Mouse (Mus musculus): ENCODE measurements around the gene Myadml2.
A peak's percentile ranks its signal among the peaks of the same experiment; 100 is the strongest.

Myadml2 gene

GRCm38 (mm10) chr11:120661076-120661460, 13.1 kb upstream of the Myadml2 start, which contains the start of gene Notum:
Gene Notum, minus strand, starts transcription at chr11:120661175.
- no peak for DNase-seq (ENCODE audit: low read depth, low spot score)

DNA sequence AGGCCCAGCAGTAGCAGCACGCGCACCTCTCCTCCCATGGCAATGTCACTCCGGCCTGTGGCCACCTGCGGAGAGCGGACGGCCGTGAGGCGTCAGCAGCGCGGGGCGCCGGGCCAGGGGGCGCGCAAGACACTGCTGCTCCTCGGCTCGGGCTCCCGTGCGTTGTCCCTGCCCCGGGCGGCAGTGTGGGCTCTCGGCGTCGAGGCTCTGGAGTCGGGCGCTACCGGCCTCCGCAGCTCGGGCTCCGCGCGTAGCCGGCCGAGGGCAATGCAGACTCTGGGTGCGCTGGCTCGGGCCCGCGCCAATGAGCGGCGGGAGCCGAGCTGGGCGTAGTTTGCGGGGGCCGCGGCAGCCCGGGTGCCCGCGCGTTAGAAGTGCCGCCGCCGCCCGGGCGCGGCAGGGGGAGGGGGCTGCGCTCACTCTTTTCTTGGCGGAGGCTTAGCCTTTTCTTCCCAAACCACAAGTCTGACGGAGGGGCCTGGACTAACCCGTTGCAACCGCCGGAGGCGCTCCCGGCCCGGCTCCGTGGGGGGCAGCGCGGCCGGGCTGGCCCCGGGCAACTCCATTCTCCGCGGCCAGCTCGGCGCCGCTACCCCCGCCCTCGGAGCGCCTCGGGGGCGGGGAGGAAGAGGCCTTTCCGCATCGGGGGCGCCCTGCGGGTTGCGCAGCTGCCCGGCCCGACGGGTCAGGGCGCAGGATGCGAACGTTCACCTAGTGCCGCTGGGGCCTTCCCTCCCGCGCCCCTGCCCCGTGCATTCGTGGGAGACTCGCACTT, 12.5 kb upstream of the Myadml2 start:
- DNase-seq (ENCODE audit: low read depth, low spot score) = peak; percentile 84

DNA sequence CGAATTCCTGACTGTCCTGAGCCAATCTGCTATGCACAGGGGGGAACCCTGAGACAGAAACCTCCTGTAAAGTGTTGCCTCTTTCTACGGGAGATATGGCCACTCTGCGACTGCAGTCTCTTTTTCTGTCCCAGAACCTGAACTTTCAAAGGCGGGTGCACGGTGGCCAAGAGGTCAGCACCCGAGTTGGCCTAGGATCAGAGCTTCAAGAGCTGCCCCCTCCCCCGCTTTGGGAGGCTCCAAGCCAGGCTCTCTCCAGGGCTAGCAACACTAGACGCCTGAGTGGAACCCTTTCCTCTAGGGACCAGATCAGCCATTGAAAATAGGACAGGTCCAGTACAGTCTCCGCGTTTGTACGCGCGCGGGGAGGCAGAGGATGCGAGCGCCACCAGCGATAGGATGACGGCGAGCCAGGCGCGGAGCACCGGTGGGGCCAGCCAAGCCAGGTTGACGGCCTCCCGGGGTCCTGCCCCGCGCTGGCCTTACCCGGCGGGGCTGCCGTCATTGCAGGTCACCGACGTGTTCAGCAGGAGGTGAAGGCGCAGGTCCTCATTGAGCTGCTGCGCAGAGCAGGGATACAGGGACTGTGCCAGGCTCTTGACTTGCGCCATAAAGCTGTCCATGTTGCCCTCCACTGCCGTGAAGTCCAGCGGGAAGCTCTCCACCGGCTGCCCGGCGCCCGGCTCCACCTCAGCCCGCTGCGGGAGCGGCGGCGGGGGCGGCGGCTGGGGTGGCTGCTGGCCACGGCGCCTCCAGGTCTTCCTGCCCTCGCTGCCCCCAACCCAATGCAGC, 11.7 kb upstream of the Myadml2 start:
- DNase-seq (ENCODE audit: low read depth, low spot score) = peak; percentile 34

DNA sequence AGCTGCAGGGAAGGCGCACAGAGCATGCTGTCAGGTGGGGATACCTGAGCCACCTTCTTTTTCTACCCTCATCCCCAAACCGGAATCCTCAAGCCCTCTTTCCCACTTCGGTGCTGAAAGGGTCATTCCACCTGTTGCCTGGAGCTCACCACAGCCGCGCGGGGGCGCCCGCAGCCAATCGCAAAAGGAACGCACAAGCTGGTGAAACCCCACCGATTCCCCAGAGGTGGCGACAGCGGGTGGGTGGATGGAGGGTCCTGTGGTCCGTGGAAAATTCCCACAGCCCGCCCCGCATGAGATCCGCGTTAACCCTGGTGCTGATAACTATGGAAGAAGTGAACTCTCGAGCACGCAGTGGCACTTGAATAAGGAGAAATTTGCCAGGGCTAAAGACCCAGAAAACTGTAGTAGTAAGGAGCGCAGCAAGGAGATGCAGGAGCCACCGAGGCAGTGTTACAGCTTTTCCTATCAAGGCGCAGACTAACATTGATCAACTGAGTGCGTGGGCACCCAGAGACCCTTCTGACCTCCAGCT, 11.0 kb upstream of the Myadml2 start:
- DNase-seq (ENCODE audit: low read depth, low spot score) = peak; percentile 95

DNA sequence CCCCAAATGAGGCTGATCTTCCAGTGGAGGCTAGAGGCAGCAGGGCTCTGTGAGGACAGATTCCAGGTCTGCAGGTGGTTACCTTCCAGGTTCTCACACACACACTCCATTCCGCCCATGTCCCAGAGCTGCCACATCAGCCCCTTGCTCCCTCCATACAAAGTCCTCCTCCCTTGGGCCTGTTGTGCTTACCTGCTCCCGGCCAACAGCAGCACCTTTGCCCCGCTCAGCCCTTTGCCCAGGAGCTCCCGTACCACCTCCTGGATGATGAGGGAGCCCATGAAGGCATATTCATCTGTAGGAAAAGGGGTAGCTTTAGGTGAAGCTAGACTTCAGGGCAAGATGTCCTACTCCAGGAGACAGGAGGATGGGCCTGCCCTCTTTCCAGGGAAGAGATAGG, 9.3 kb upstream of the Myadml2 start:
- no peak for DNase-seq (ENCODE audit: low read depth, low spot score)

DNA sequence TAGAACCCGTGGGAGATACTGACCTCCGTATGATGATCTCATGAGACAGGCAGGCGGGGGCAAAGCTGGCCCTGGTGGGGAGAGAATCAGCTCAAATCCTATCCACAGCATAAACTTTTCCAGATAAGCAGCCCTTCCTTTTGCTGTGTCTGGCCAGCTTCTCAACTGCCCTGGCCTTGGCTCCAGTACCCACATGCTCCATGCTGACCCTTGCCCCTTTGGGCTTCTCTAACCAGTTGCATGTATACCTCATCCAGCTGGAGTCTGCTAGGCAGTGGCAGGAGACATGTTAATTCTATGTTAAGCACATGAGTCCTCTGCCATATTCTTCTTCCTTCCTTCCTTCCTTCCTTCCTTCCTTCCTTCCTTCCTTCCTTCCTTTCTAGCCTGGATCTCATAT, 6.8 kb upstream of the Myadml2 start:
- DNase-seq (ENCODE audit: low read depth, low spot score) = no peak

DNA sequence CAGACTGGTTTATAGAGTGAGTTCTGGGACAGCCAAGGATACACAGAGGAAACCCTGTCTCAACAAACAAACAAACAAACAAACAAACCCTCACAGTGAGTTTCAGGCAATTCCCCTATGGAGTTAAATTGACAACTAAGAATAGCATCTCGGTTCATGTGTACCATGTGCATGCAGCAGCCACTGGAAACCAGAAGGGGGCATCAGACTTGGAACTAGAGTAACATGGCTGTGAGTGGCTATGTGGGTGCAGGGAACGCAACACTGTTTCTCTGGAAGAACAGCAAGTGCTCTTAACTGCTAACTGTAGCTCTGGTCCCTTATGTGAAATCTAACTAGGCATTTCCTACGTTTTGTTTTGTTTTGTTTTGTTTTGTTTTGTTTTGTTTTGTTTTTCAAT, 3.9 kb upstream of the Myadml2 start:
- peak; percentile 83 for DNase-seq (ENCODE audit: low read depth, low spot score)

GRCm38 (mm10) chr11:120647047-120647830, 719 bp downstream of the Myadml2 start:
- peak; percentile 19 for DNase-seq (ENCODE audit: low read depth, low spot score)

- DNase-seq (ENCODE audit: low read depth, low spot score) = peak; percentile 96
Observed at GRCm38 (mm10) chr11:120643601-120643987, 4.4 kb downstream of the Myadml2 start, which contains the start of gene Pycr1. Gene Pycr1, minus strand, starts transcription at chr11:120643769.

- no peak for DNase-seq (ENCODE audit: low read depth, low spot score)
Observed at GRCm38 (mm10) chr11:120642939-120643600, 4.9 kb downstream of the Myadml2 start.

DNA sequence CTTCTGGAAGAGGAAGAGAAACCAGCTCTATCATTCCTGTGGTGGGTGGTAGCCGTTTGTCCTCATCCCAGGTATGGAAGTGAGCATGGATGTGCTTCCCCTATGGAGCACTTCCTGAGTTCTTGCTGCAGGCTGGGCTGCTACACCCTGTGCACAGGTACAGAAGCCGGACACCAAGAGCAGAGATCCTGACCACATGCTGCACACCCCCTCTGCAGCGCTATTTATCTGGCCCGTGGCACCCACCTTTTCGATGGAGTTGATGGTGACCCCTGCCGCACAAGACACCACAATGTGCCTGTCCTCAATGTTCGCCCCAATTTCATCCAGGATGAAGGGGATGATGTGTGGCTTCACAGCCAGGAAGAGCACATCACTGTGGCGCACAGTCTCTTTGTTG, 6.1 kb downstream of the Myadml2 start:
- DNase-seq (ENCODE audit: low read depth, low spot score) = no peak

- DNase-seq (ENCODE audit: low read depth, low spot score) = no peak
Observed at GRCm38 (mm10) chr11:120641255-120641654, 6.7 kb downstream of the Myadml2 start.

DNA sequence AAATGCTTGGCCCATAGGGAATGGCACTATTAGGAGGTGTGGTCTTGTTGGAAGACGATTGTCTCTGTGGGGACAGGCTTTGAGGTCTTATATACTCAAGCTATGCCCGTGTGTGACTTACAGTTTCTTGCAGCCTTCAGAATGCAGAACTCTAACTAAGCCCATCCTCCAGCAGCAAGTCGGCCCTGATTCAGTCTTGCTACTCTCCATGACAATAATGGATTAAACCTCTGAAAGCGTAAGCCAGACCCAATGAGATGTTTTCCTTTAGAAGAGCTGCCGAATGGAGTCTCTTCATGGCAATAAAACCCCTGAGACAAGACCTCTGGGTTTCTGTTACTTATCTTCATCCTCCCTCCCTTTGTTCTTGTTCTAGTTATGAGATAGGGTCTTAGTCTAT, 13.1 kb downstream of the Myadml2 start:
- DNase-seq (ENCODE audit: low read depth, low spot score) = peak; percentile 51

- DNase-seq (ENCODE audit: low read depth, low spot score) = peak; percentile 99
Observed at GRCm38 (mm10) chr11:120633520-120634343, 14.2 kb downstream of the Myadml2 start, which contains the start of gene Mafg. Gene Mafg, minus strand, starts transcription at chr11:120633600.

GRCm38 (mm10) chr11:120632559-120633519, 15.1 kb downstream of the Myadml2 start:
- peak; percentile 87 for DNase-seq (ENCODE audit: low read depth, low spot score)

DNA sequence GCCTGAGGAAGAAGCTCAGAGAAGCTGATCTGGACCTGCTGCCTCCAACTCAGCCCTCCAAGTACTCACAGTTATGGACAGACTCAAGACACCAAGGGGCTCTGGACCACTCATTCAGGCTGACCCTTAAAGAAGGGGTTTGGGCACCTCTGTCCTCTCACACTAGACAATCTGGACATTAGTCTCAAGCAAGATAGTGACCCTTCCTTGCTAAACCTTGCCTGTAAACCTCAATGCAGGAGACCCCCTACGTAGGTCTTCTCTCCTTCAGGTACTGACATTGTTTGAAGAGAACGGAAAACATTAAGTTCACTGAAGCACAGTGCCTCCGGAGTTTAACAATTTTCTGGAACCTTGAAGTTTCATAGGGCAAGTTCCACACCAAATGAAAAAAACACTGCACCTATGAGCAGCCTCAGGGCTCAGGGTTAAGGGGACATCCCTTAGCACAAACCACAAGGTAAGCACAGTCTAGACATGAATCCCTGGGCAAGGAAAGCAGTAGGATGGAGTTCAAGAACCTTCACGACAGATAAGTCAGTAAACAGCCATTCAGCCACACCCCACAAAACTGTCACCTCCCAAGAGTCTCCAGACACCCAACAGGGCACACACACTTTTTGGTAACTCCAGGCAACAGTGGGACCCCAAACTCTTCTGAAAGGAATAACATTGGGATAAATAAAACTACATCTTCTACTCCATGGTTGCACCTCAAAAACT, 16.1 kb downstream of the Myadml2 start:
- no peak for DNase-seq (ENCODE audit: low read depth, low spot score)

GRCm38 (mm10) chr11:120630881-120631725, 16.9 kb downstream of the Myadml2 start:
- no peak for DNase-seq (ENCODE audit: low read depth, low spot score)

Data from ZHBTc4 (cell line).